Mouse (Mus musculus) macrophage (primary cell): ENCODE measurements at regions not wholly inside any gene's neighbourhood (a gene's known extent, or its start where the extent isn't known, plus 50 kb on each side); places are given as distances from the start of the nearest gene placed in this dataset.

ENCODE experiments used
- H3K27ac ChIP-seq: fragments of 350-480 bp; formaldehyde crosslinking; 2 replicates; pipeline ENCODE4 v1.9.0; 2021
- H3K36me3 ChIP-seq: fragments of 350-480 bp; formaldehyde crosslinking; 2 replicates; pipeline ENCODE4 v1.9.0; 2021; ENCODE audit errors: inconsistent target
- H3K4me3 ChIP-seq: fragments of 350-480 bp; formaldehyde crosslinking; 2 replicates; pipeline ENCODE4 v1.9.0; 2021; ENCODE audit errors: inconsistent target
- H3K79me2 ChIP-seq: fragments of 350-480 bp; formaldehyde crosslinking; 2 replicates; pipeline ENCODE4 v1.9.0; 2021; ENCODE audit errors: inconsistent target
- WGBS: methylation state at CpG from one replicate; pipeline ENCODE4 v1.1.7; 2026; ENCODE audit warnings: inconsistent platforms; ENCODE audit not compliant: missing documents; 5-methylcytosine and 5-hydroxymethylcytosine counted together

GRCm38 (mm10) chr7:136308765-136309164 lies 585.6 kb upstream of the Mgmt start:
- no peaks in the 10 kb centered on the region for H3K36me3 ChIP-seq
- H3K4me3 ChIP-seq = no peak overlapping the region
- H3K79me2 ChIP-seq = no peaks in the 10 kb centered on the region
- H3K27ac ChIP-seq = no peak overlapping the region

GRCm38 (mm10) chr7:136327281-136327680 lies 567.1 kb upstream of the Mgmt start:
- Histone ChIP-seq H3K4me3 (no peak overlapping the region), H3K27ac (no peak overlapping the region), H3K79me2 (no peaks in the 10 kb centered on the region), H3K36me3 (no peaks in the 10 kb centered on the region)
- 87% methylated on average over 4 of the region's 4 CpGs for WGBS

- WGBS = 86% methylated on average over 1 of the region's 1 CpGs
Measured at GRCm38 (mm10) chr7:136330431-136330830, 564.0 kb upstream of the Mgmt start.

GRCm38 (mm10) chr7:136332805-136333204 lies 561.6 kb upstream of the Mgmt start:
- H3K4me3 ChIP-seq = no peak overlapping the region
- WGBS = 52% methylated on average over 4 of the region's 4 CpGs
- H3K27ac ChIP-seq = no peak overlapping the region
- H3K79me2 ChIP-seq = no peaks in the 10 kb centered on the region
- no peaks in the 10 kb centered on the region for H3K36me3 ChIP-seq

More at GRCm38 (mm10) chr7:136330431-136330830, 564.0 kb upstream of the Mgmt start:
- Histone ChIP-seq H3K36me3 (no peaks in the 10 kb centered on the region), H3K79me2 (no peaks in the 10 kb centered on the region), H3K27ac (no peak overlapping the region), H3K4me3 (no peak overlapping the region)

GRCm38 (mm10) chr7:136341599-136342210 lies 552.7 kb upstream of the Mgmt start:
- Histone ChIP-seq H3K4me3 (no peak overlapping the region), H3K27ac (no peak overlapping the region), H3K79me2 (no peaks in the 10 kb centered on the region), H3K36me3 (no peaks in the 10 kb centered on the region)
- whole genome bisulfite sequencing = 92% methylated on average over 15 of the region's 16 CpGs

GRCm38 (mm10) chr7:136342211-136342799 lies 552.1 kb upstream of the Mgmt start:
- no peak overlapping the region for H3K27ac ChIP-seq
- no peaks in the 10 kb centered on the region for H3K79me2 ChIP-seq
- 74% methylated on average over 10 of the region's 10 CpGs for WGBS
- no peak overlapping the region for H3K4me3 ChIP-seq
- no peaks in the 10 kb centered on the region for H3K36me3 ChIP-seq

GRCm38 (mm10) chr7:136342822-136343221 lies 551.6 kb upstream of the Mgmt start:
- Histone ChIP-seq H3K79me2 (no peaks in the 10 kb centered on the region), H3K36me3 (no peaks in the 10 kb centered on the region), H3K4me3 (no peak overlapping the region), H3K27ac (no peak overlapping the region)
- 62% methylated on average over 8 of the region's 8 CpGs for WGBS

- 77% methylated on average over 4 of the region's 4 CpGs for WGBS
Measured at GRCm38 (mm10) chr7:136343494-136343893, 550.9 kb upstream of the Mgmt start.

DNA sequence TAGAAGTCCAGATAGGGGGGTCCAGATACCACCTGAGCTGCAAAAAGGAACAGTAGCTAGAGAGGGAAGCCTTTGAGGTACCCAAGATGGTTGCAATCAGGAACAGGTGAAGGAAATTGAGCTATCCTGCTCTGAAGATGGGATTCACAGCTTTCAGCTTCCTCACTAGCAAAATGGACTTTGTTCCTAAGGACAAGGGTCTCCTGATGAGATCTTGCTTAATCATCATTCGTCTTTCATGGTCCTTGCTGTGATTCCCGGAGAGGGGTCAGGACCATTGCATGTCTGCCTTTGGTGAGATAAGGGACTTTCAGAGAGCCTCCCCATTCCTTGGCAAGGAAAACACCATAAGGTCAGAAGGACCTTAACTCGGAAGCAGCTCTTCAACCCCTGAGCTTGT lies 549.4 kb upstream of the Mgmt start:
- no peaks in the 10 kb centered on the region for H3K36me3 ChIP-seq
- no peaks in the 10 kb centered on the region for H3K79me2 ChIP-seq
- no peak overlapping the region for H3K4me3 ChIP-seq
- no peak overlapping the region for H3K27ac ChIP-seq
- WGBS = 74% methylated on average over 3 of the region's 3 CpGs

More at GRCm38 (mm10) chr7:136343494-136343893, 550.9 kb upstream of the Mgmt start:
- no peak overlapping the region for H3K27ac ChIP-seq
- H3K36me3 ChIP-seq = no peaks in the 10 kb centered on the region
- no peak overlapping the region for H3K4me3 ChIP-seq
- H3K79me2 ChIP-seq = no peaks in the 10 kb centered on the region

DNA sequence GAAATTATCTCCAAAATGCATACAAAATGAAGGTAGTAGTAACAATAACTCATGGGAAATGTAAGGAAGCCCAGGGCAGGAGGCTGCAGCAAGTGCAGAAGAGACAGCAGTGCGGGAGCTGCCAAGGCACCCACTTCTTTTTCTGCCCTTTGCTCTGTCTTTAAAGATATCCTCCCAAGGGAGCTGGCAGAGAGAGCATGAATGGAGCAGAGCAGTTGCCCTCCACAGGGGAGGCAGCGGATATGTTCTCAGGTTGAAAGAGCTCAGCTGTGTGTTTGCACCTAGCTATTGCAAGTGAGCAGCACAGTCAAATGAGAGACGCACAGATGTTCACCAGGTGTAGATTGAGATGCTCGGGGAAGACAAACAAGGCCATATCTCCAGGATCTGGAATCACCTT lies 547.9 kb upstream of the Mgmt start:
- Histone ChIP-seq H3K4me3 (no peak overlapping the region), H3K79me2 (no peaks in the 10 kb centered on the region), H3K27ac (no peak overlapping the region), H3K36me3 (no peaks in the 10 kb centered on the region)
- WGBS = 95% methylated on average over 4 of the region's 4 CpGs

DNA sequence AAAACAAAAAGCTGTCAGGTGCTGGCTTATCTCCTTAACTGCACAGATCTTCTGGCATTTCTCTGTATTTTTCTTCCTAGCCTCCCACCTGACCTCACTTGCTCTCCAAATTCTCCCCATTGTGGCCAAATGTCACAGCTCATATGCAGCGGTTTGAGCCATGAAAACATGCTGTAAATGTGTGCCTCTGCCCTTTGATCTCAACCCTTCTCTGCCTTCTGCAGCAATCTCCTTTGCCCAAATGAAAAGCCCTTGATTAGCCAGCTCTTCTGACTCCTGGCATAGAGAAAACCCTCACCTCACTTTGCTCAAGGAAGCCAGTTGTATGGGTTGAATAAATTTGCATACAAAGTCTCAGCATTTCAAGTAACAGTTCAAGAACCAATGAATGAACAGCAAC lies 546.1 kb upstream of the Mgmt start:
- no peaks in the 10 kb centered on the region for H3K79me2 ChIP-seq
- H3K4me3 ChIP-seq = no peak overlapping the region
- WGBS = 67% methylated on average over 1 of the region's 1 CpGs
- no peaks in the 10 kb centered on the region for H3K36me3 ChIP-seq
- no peak overlapping the region for H3K27ac ChIP-seq

DNA sequence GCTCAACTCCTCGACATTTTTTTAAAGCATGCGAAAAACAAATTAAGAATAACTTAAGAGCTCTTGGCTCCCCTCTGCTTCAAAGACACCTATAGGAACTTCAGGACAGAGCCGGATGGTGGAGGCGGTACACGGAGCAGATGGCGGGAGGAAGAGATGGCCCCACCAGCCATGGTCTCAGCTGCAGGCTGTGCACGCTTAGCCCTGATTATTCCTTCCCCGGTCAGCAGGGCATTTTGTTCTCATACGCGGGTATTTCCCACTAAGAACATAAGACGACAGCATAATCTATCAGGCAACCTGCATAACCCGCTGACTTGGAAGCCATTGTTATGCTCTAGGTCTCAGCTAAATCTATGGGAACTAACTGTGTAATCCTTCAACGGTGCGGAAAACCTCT lies 544.8 kb upstream of the Mgmt start:
- Histone ChIP-seq H3K79me2 (no peaks in the 10 kb centered on the region), H3K4me3 (no peak overlapping the region), H3K36me3 (no peaks in the 10 kb centered on the region), H3K27ac (no peak overlapping the region)
- 96% methylated on average over 14 of the region's 14 CpGs for WGBS

- H3K27ac ChIP-seq = no peak overlapping the region
- H3K4me3 ChIP-seq = no peak overlapping the region
- H3K79me2 ChIP-seq = no peaks in the 10 kb centered on the region
- no peaks in the 10 kb centered on the region for H3K36me3 ChIP-seq
- 74% methylated on average over 7 of the region's 7 CpGs for WGBS
Measured at GRCm38 (mm10) chr7:136357011-136357410, 537.4 kb upstream of the Mgmt start.

- no peaks in the 10 kb centered on the region for H3K79me2 ChIP-seq
- no peaks in the 10 kb centered on the region for H3K36me3 ChIP-seq
- H3K27ac ChIP-seq = no peak overlapping the region
- WGBS = 66% methylated on average over 7 of the region's 7 CpGs
- no peak overlapping the region for H3K4me3 ChIP-seq
Measured at GRCm38 (mm10) chr7:136365318-136366211, 528.8 kb upstream of the Mgmt start.

DNA sequence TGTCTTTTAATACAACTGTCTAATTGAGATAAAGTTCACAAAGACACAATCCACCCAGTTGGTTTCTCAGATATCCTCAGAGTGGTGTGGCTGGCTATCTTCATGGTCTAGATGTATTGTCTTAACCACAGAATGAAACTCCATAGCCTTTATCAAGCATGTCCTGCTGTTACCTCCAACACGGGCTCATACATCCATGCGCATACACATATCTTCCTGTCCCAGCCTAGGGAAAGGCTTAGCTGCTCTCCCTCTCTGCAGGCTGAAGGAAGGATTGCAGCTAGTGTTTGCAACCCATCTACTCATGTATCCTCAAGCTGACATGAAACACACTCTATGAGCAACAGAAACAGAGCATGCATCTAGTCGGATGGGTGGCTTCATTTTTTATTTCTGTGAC lies 517.2 kb upstream of the Mgmt start:
- H3K36me3 ChIP-seq = no peaks in the 10 kb centered on the region
- 75% methylated on average over 3 of the region's 3 CpGs for WGBS
- H3K79me2 ChIP-seq = no peaks in the 10 kb centered on the region
- H3K27ac ChIP-seq = no peak overlapping the region
- H3K4me3 ChIP-seq = no peak overlapping the region
